15 mouse cellular contexts compared by ENCODE assay signal in the genomic region with DNA sequence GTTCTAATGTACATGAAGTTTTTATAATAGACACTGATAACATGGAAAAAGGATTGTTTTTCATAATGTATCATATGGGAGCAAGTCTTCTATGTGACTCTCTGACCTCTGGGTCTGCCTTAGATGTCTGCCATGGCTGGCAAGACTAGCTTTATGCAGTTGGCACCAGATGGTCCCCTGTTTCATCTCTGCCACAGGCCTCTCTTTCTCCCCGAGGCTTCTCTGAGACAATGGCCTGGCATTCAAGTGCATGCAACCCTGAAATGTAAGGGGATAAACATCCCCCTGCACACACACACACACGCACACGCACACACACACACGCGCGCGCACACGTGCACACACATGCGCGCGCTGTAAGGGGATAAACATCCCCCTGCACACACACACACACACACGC.
"Had no signal": no experiment of that assay in that cellular context is flagged by ENCODE, and none has a peak within 500 bp of the region (broad histone marks: within the 10 kb centered on the region; RNA-seq: fewer than 3 reads in every experiment).

No protein-coding gene starts in this region.

- H3K9ac ChIP-seq: intestine, embryonic 15.5 days; liver, embryonic 13.5 days; midbrain, embryonic 13.5 days; stomach, embryonic 15.5 days had no signal

- DNase-seq: kidney, adult 18-20 months; kidney, adult 9 months; kidney, postnatal 14 days; kidney, postnatal 4 days; liver, embryonic 13.5 days; lung, adult 2 months; lung, postnatal 14 days; lung, postnatal 4 days; right cerebral cortex, adult 18-20 months; right cerebral cortex, postnatal 14 days; right cerebral cortex, postnatal 4 days; thymus, postnatal 25 days had no signal

- H3K4me1 ChIP-seq: intestine, embryonic 15.5 days; liver, embryonic 13.5 days; stomach, embryonic 15.5 days had no signal

- H3K4me3 ChIP-seq: intestine, embryonic 15.5 days; liver, embryonic 13.5 days; midbrain, embryonic 13.5 days; stomach, embryonic 15.5 days had no signal

- H3K27me3 ChIP-seq: intestine, embryonic 15.5 days; liver, embryonic 13.5 days; midbrain, embryonic 13.5 days; stomach, embryonic 15.5 days had no signal

- H3K9me3 ChIP-seq: intestine, embryonic 15.5 days; liver, embryonic 13.5 days; midbrain, embryonic 13.5 days; stomach, embryonic 15.5 days had no signal

- H3K27ac ChIP-seq: intestine, embryonic 15.5 days; liver, embryonic 13.5 days; midbrain, embryonic 13.5 days; stomach, embryonic 15.5 days had no signal

- ATAC-seq: intestine, embryonic 15.5 days had no signal

- H3K4me2 ChIP-seq: intestine, embryonic 15.5 days; liver, embryonic 13.5 days; midbrain, embryonic 13.5 days; stomach, embryonic 15.5 days had no signal

- H3K36me3 ChIP-seq: intestine, embryonic 15.5 days; liver, embryonic 13.5 days; midbrain, embryonic 13.5 days; stomach, embryonic 15.5 days had no signal
